ENCODE assay signal across 9 mouse cellular contexts in genomic region chr7:88130488-88130849, GRCm38 (mm10).
DNase-seq lines count a peak whose midpoint lies in the region; ATAC-seq and TF ChIP-seq lines count a peak whose summit lies in the region.
"Had no signal": no experiment of that assay in that cellular context is flagged by ENCODE, and none has a peak within 500 bp of the region (broad histone marks: within the 10 kb centered on the region; RNA-seq: fewer than 3 reads in every experiment).

No protein-coding gene starts in this region.

- TF ChIP-seq CTCF in ES-Bruce4 (IDR thresholded peaks at IDR 0.05; ENCODE audit: low read depth, low read length), result no peak
- no peak for TF ChIP-seq CTCF in liver, postnatal 0 days (IDR thresholded peaks at IDR 0.05; ENCODE audit: low read depth)

- H3K36me3 ChIP-seq in heart, embryonic 12.5 days, result no peaks in the 10 kb centered on the region
- no peaks in the 10 kb centered on the region for H3K36me3 ChIP-seq in ES-Bruce4 (ENCODE audit: control insufficient read depth, insufficient read depth, low read length, poor library complexity, severe bottlenecking)
- H3K36me3 ChIP-seq in hindbrain, embryonic 10.5 days, result no peaks in the 10 kb centered on the region
- no peaks in the 10 kb centered on the region for H3K36me3 ChIP-seq in liver, postnatal 0 days (replicated peaks; ENCODE audit: insufficient read depth, low read length)

- no peak overlapping the region for H3K27ac ChIP-seq in heart, embryonic 12.5 days (ENCODE audit: poor library complexity, severe bottlenecking)
- H3K27ac ChIP-seq in ES-Bruce4 (ENCODE audit: insufficient read depth, low read length), result no peak overlapping the region
- H3K27ac ChIP-seq in hindbrain, embryonic 10.5 days, result peak overlapping the region; percentile 78
- H3K27ac ChIP-seq in liver, postnatal 0 days (ENCODE audit: low read depth), result no peak overlapping the region

- H3K9me3 ChIP-seq in heart, embryonic 12.5 days (replicated peaks), result no peaks in the 10 kb centered on the region
- H3K9me3 ChIP-seq in ES-Bruce4 (replicated peaks; ENCODE audit: control insufficient read depth, insufficient read depth, low read length, poor library complexity, severe bottlenecking), result no peaks in the 10 kb centered on the region
- H3K9me3 ChIP-seq in hindbrain, embryonic 10.5 days, result no peaks in the 10 kb centered on the region
- H3K9me3 ChIP-seq in liver, postnatal 0 days (ENCODE audit: low read length), result no peaks in the 10 kb centered on the region

- no peak for DNase-seq in heart, adult 18-20 months
- no peak for DNase-seq in hindbrain, embryonic 10.5 days (ENCODE audit: low spot score)
- no peak for DNase-seq in liver, postnatal 0 days
- no peak for DNase-seq in cerebellum, postnatal 14 days
- no peak for DNase-seq in right cerebral cortex, adult 18-20 months
- no peak for DNase-seq in layer of hippocampus, adult 18-20 months (ENCODE audit: low spot score in 2 of 2)
- DNase-seq: adrenal gland, postnatal 36 days had no signal

- TF ChIP-seq EP300 in ES-Bruce4 (IDR thresholded peaks at IDR 0.05; ENCODE audit: insufficient read depth, low read depth, low read length), result no peak
- no peak for TF ChIP-seq EP300 in liver, postnatal 0 days (IDR thresholded peaks at IDR 0.05; ENCODE audit: low read depth)

- H3K27me3 ChIP-seq in heart, embryonic 12.5 days (replicated peaks), result peaks cover 18% of the 10 kb centered on the region
- peaks cover 6% of the 10 kb centered on the region for H3K27me3 ChIP-seq in ES-Bruce4 (ENCODE audit: control insufficient read depth, insufficient read depth, low read length, poor library complexity, severe bottlenecking)
- H3K27me3 ChIP-seq in hindbrain, embryonic 10.5 days (ENCODE audit: insufficient read depth, poor library complexity, severe bottlenecking), result peaks cover 31% of the 10 kb centered on the region
- H3K27me3 ChIP-seq in liver, postnatal 0 days (ENCODE audit: insufficient read depth, low read length), result peaks cover 6% of the 10 kb centered on the region; the same call in 1 of the 2 replicates

- 0 out of 2 replicates have a peak, but pooled peaks have one; percentile 22 for ATAC-seq in heart, embryonic 12.5 days (ENCODE audit: insufficient number of reproducible peaks, low FRiP score)
- no peak for ATAC-seq in liver, postnatal 0 days

- 22% methylated on average over 22 of the region's 22 CpGs for WGBS in heart, embryonic 12.5 days
- 32% methylated on average over 22 of the region's 22 CpGs for WGBS in hindbrain, embryonic 10.5 days
- 28% methylated on average over 22 of the region's 22 CpGs for WGBS in liver, postnatal 0 days (ENCODE audit: insufficient replicate concordance)

- H3K4me2 ChIP-seq in heart, embryonic 12.5 days, result peak overlapping the region; percentile 75
- peak overlapping the region; percentile 44 for H3K4me2 ChIP-seq in liver, postnatal 0 days (ENCODE audit: low read depth, low read length)

- H3K4me3 ChIP-seq in heart, embryonic 12.5 days, result peak overlapping the region; percentile 42
- peak overlapping the region; percentile 9; the same call in 1 of the 2 replicates for H3K4me3 ChIP-seq in ES-Bruce4 (ENCODE audit: low read depth, low read length)
- peak overlapping the region; percentile 54 for H3K4me3 ChIP-seq in hindbrain, embryonic 10.5 days
- 0 out of 2 replicates have a peak overlapping the region, but pooled peaks have one; percentile 2 for H3K4me3 ChIP-seq in liver, postnatal 0 days (ENCODE audit: low read depth, low read length)

- H3K9ac ChIP-seq in heart, embryonic 12.5 days, result no peak overlapping the region
- H3K9ac ChIP-seq in ES-Bruce4 (ENCODE audit: low read depth, poor library complexity, severe bottlenecking), result no peak overlapping the region
- no peak overlapping the region for H3K9ac ChIP-seq in liver, postnatal 0 days (replicated peaks)

- no peak for TF ChIP-seq POLR2A in ES-Bruce4 (IDR thresholded peaks at IDR 0.05; ENCODE audit: insufficient read depth, low read length)

- H3K4me1 ChIP-seq in heart, embryonic 12.5 days (replicated peaks), result peaks cover 4% of the 10 kb centered on the region; the same call in 1 of the 2 replicates
- no peaks in the 10 kb centered on the region for H3K4me1 ChIP-seq in ES-Bruce4 (ENCODE audit: control insufficient read depth, insufficient read depth, low read length)
- peaks cover 11% of the 10 kb centered on the region for H3K4me1 ChIP-seq in hindbrain, embryonic 10.5 days (replicated peaks)
- no peaks in the 10 kb centered on the region for H3K4me1 ChIP-seq in liver, postnatal 0 days (ENCODE audit: insufficient read depth)

Comparison
In these comparisons a context has a peak if more than half of its experiments do, and no peak if none do; other contexts are left out.
1. H3K4me3 ChIP-seq: peak in every context shown above with its lines; median percentile 54 in hindbrain, embryonic 10.5 days; 42 in heart, embryonic 12.5 days; 9 in ES-Bruce4; 2 in liver, postnatal 0 days.